Mouse (Mus musculus) cerebellum, postnatal 36 days (tissue): ENCODE data around the gene Uhrf1bp1.
A peak's percentile ranks its signal among the peaks of the same experiment; 100 is the strongest.

Source experiments
- DNase-seq, 2 experiments: peaks; one replicate each; pipeline ENCODE4 v3.0.0; 2021 to 2022; ENCODE audit warnings: mixed read lengths in 2 of 2

Gene Uhrf1bp1

GRCm38 (mm10) chr17:27911371-27911770 lies 55.1 kb downstream of the Uhrf1bp1 start:
- DNase-seq, result no peak

GRCm38 (mm10) chr17:27914742-27915141 lies 58.5 kb downstream of the Uhrf1bp1 start:
- no peak for DNase-seq

GRCm38 (mm10) chr17:27916366-27916765 lies 60.1 kb downstream of the Uhrf1bp1 start:
- no peak for DNase-seq

GRCm38 (mm10) chr17:27920676-27921075 lies 64.4 kb downstream of the Uhrf1bp1 start:
- no peak for DNase-seq

GRCm38 (mm10) chr17:27922174-27922712 lies 66.0 kb downstream of the Uhrf1bp1 start:
- DNase-seq, result no peak

GRCm38 (mm10) chr17:27925054-27925453 lies 68.8 kb downstream of the Uhrf1bp1 start:
- no peak for DNase-seq

GRCm38 (mm10) chr17:27925504-27925903 lies 69.3 kb downstream of the Uhrf1bp1 start:
- DNase-seq, result no peak

GRCm38 (mm10) chr17:27930291-27930690 lies 74.0 kb downstream of the Uhrf1bp1 start:
- no peak for DNase-seq

GRCm38 (mm10) chr17:27931826-27932225 lies 75.6 kb downstream of the Uhrf1bp1 start:
- no peak for DNase-seq

- no peak for DNase-seq
These were observed 78.1 kb downstream of the Uhrf1bp1 start for GRCm38 (mm10) chr17:27934136-27934910.

GRCm38 (mm10) chr17:27935091-27935490 lies 78.8 kb downstream of the Uhrf1bp1 start:
- DNase-seq, result no peak

- no peak for DNase-seq
These were observed 80.9 kb downstream of the Uhrf1bp1 start for GRCm38 (mm10) chr17:27937054-27937615.

GRCm38 (mm10) chr17:27938121-27938754 lies 82.0 kb downstream of the Uhrf1bp1 start:
- peak; percentile 20 to 36 for DNase-seq

- no peak for DNase-seq
These were observed 82.8 kb downstream of the Uhrf1bp1 start for GRCm38 (mm10) chr17:27939028-27939427.

GRCm38 (mm10) chr17:27940352-27940751 lies 84.1 kb downstream of the Uhrf1bp1 start:
- DNase-seq, result no peak

GRCm38 (mm10) chr17:27941178-27941577 lies 84.9 kb downstream of the Uhrf1bp1 start:
- no peak for DNase-seq

GRCm38 (mm10) chr17:27941698-27942097 lies 85.5 kb downstream of the Uhrf1bp1 start:
- peak; percentile 57 to 62 for DNase-seq

GRCm38 (mm10) chr17:27942131-27942530 lies 85.9 kb downstream of the Uhrf1bp1 start:
- DNase-seq, result no peak

- DNase-seq, result peak; percentile 95 to 96
These were observed 89.4 kb downstream of the Uhrf1bp1 start for GRCm38 (mm10) chr17:27945546-27946216.

- no peak for DNase-seq
These were observed 90.1 kb downstream of the Uhrf1bp1 start for GRCm38 (mm10) chr17:27946371-27946770.

- no peak for DNase-seq
These were observed 90.9 kb downstream of the Uhrf1bp1 start for GRCm38 (mm10) chr17:27947155-27947554.
